Mouse (Mus musculus) left cerebral cortex, postnatal 25 days (tissue): ENCODE data around the gene Olfr11. TPM values are rescaled to one million over a fixed set of nuclear protein-coding genes. Genes with fewer than 3 reads are reported as not detected.

Experiments
- DNase-seq, 2 experiments: peaks; one replicate each; pipeline ENCODE4 v3.0.0; 2022; ENCODE audit warnings: low spot score in 2 of 2, mixed read lengths in 1 of 2
- intact Hi-C: fragments of 180-260 bp; cut with DNase I; formaldehyde crosslinking; loops from one replicate; pipeline ENCODE4 v1.15.1; 2025
- total RNA-seq, 2 experiments: library from RNA; stranded (reverse); gene quantifications; 2 replicates each; pipeline ENCODE4 v1.2.3; 2021

Olfr11 gene
- total RNA-seq, result not detected

GRCm38 (mm10) chr13:21642418-21642817 lies at the start of gene Olfr11:
TSS of gene Olfr11 (minus strand) at chr13:21642518.
- intact Hi-C loops, result no loop called here
- DNase-seq, result no peak

GRCm38 (mm10) chr13:21677305-21677704 lies 35.0 kb upstream of the Olfr11 start, which contains the start of gene Olfr1360:
TSS of gene Olfr1360 (minus strand) at chr13:21677405.
- no peak for DNase-seq
- intact Hi-C loops, result no loop called here

- no peak for DNase-seq
- intact Hi-C loops, result no loop called here
Observed at GRCm38 (mm10) chr13:21663286-21663685, 21.0 kb upstream of the Olfr11 start, which contains the start of gene Olfr1361. TSS of gene Olfr1361 (minus strand) at chr13:21663386.

GRCm38 (mm10) chr13:21613922-21614321 lies 28.4 kb downstream of the Olfr11 start, which contains the start of gene Olfr1362:
TSS of gene Olfr1362 (minus strand) at chr13:21614022.
- DNase-seq, result no peak
- intact Hi-C loops, result no loop called here

- no peak for DNase-seq
- intact Hi-C loops, result no loop called here
Observed at GRCm38 (mm10) chr13:21591618-21592017, 50.7 kb downstream of the Olfr11 start.

Other genes starting within 250 kb of the Olfr11 start
- 10 to 100 TPM; 37.2 to 44.5 TPM for gene Zkscan3, start 239.8 kb downstream of the Olfr11 start, total RNA-seq
- gene Pgbd1, start 201.5 kb downstream of the Olfr11 start, total RNA-seq, result 1 to 10 TPM; 1.5 to 1.7 TPM
- 10 to 100 TPM; 48.3 to 51.3 TPM for gene Zscan26, start 188.8 kb downstream of the Olfr11 start, total RNA-seq
- gene Nkapl, start 174.0 kb downstream of the Olfr11 start, total RNA-seq, result 1 to 10 TPM in 1 of 2 experiments, under 1 TPM in 1; 0.96 to 1.1 TPM
- gene Zkscan4, start 163.6 kb downstream of the Olfr11 start, total RNA-seq, result 1 to 10 TPM; 5.6 to 6.7 TPM
- not detected for gene Gm10065, start 163.1 kb downstream of the Olfr11 start, total RNA-seq
- gene AK157302, start 147.3 kb downstream of the Olfr11 start, total RNA-seq, result 10 to 100 TPM; 21.6 to 23.1 TPM
- 10 to 100 TPM; 50.0 to 59.4 TPM for gene Gm11273, start 141.1 kb downstream of the Olfr11 start, total RNA-seq
- 10 to 100 TPM; 17.2 to 19.5 TPM for gene Zkscan8, start 111.4 kb downstream of the Olfr11 start, total RNA-seq
- not detected for gene Olfr1366, start 99.7 kb downstream of the Olfr11 start, total RNA-seq
- not detected for gene Olfr1535, start 82.6 kb downstream of the Olfr11 start, total RNA-seq
- not detected for gene Olfr1364, start 60.8 kb downstream of the Olfr11 start, total RNA-seq
- not detected for gene Olfr1362, start 28.5 kb downstream of the Olfr11 start, total RNA-seq
- gene Olfr1361, start 20.9 kb upstream of the Olfr11 start, total RNA-seq, result not detected
- gene Olfr1360, start 34.9 kb upstream of the Olfr11 start, total RNA-seq, result not detected
- gene Olfr1359, start 55.6 kb upstream of the Olfr11 start, total RNA-seq, result not detected
- gene Hist1h2bl, start 73.6 kb upstream of the Olfr11 start, total RNA-seq, result 10 to 100 TPM; 31.3 to 46.4 TPM
- gene Hist1h2ai, start 73.9 kb upstream of the Olfr11 start, total RNA-seq, result 10 to 100 TPM; 19.5 to 32.4 TPM
- gene Hist1h3h, start 75.1 kb upstream of the Olfr11 start, total RNA-seq, result 10 to 100 TPM; 58.0 to 64.8 TPM
- 1 to 10 TPM; 3.8 to 4.5 TPM for gene Hist1h2bm, start 79.5 kb upstream of the Olfr11 start, total RNA-seq
- 10 to 100 TPM; 18.4 to 22.2 TPM for gene Hist1h4j, start 92.5 kb upstream of the Olfr11 start, total RNA-seq
- 100 to 1,000 TPM; 333 to 391 TPM for gene Hist1h4k, start 108.0 kb upstream of the Olfr11 start, total RNA-seq
- gene Hist1h2ak, start 111.3 kb upstream of the Olfr11 start, total RNA-seq, result 10 to 100 TPM; 13.8 TPM
- gene Hist1h2bn, start 111.6 kb upstream of the Olfr11 start, total RNA-seq, result 1 to 10 TPM; 3.9 to 8.2 TPM
- gene Hist1h1b, start 138.1 kb upstream of the Olfr11 start, total RNA-seq, result 10 to 100 TPM in 1 of 2 experiments, 1 to 10 TPM in 1; 5.3 to 10.6 TPM
- gene Hist1h3i, start 140.9 kb upstream of the Olfr11 start, total RNA-seq, result 10 to 100 TPM; 61.5 to 78.2 TPM
- gene Hist1h2an, start 144.7 kb upstream of the Olfr11 start, total RNA-seq, result 1 to 10 TPM in 1 of 2 experiments, not detected in 1; 1.1 TPM
- 10 to 100 TPM in 1 of 2 experiments, 1 to 10 TPM in 1; 5.8 to 12.1 TPM for gene Hist1h2bp, start 144.9 kb upstream of the Olfr11 start, total RNA-seq
- 10 to 100 TPM; 44.4 to 48.2 TPM for gene Hist1h2bq, start 167.7 kb upstream of the Olfr11 start, total RNA-seq
- 10 to 100 TPM in 1 of 2 experiments, 1 to 10 TPM in 1; 5.4 to 34.0 TPM for gene Hist1h2ao, start 167.9 kb upstream of the Olfr11 start, total RNA-seq
- gene Hist1h4m, start 169.2 kb upstream of the Olfr11 start, total RNA-seq, result 100 to 1,000 TPM; 222 to 263 TPM
- gene Hist1h4n, start 189.7 kb upstream of the Olfr11 start, total RNA-seq, result 10 to 100 TPM; 23.9 to 43.9 TPM
- 10 to 100 TPM in 1 of 2 experiments, not detected in 1; 23.4 TPM for gene Hist1h2ap, start 191.0 kb upstream of the Olfr11 start, total RNA-seq
- gene Hist1h2br, start 191.2 kb upstream of the Olfr11 start, total RNA-seq, result 10 to 100 TPM; 44.1 to 47.5 TPM